Mouse (Mus musculus): ENCODE measurements around the gene Spocd1. TPM values are rescaled to one million over a fixed set of nuclear protein-coding genes. Genes with fewer than 3 reads are reported as not detected.
A peak's percentile ranks its signal among the peaks of the same experiment; 100 is the strongest.

Gene Spocd1
- total and polyA plus RNA-seq, 3 experiments: 0.04 to 0.07 TPM; not detected in 1

GRCm38 (mm10) chr4:129924143-129924542 lies 4.9 kb upstream of the Spocd1 start:
- no peak overlapping the region for H3K27ac ChIP-seq (ENCODE audit: insufficient read depth, low read depth)
- no peak overlapping the region for H3K4me2 ChIP-seq (ENCODE audit: insufficient read depth, low read depth, poor library complexity, severe bottlenecking)
- no peaks in the 10 kb centered on the region for H3K36me3 ChIP-seq (replicated peaks in 1 of 2; ENCODE audit: control insufficient read depth in 1 of 2, insufficient read depth in 1 of 2, low read length in 1 of 2)
- TF ChIP-seq ZKSCAN1 (IDR thresholded peaks at IDR 0.05; ENCODE audit: borderline replicate concordance, low read depth, low read length) (no peak), KAT2A (IDR thresholded peaks at IDR 0.05; ENCODE audit: insufficient replicate concordance, low read length) (no peak), SMC3 (IDR thresholded peaks at IDR 0.05; ENCODE audit: low read depth, low read length) (no peak), SIN3A (IDR thresholded peaks at IDR 0.05; ENCODE audit: low read length) (no peak), MEF2A (IDR thresholded peaks at IDR 0.05; ENCODE audit: borderline replicate concordance, low read depth, low read length) (no peak), UBTF (IDR thresholded peaks at IDR 0.05; ENCODE audit: low read depth, low read length) (no peak), CHD1 (IDR thresholded peaks at IDR 0.05; ENCODE audit: low read depth, low read length) (no peak), MAX (IDR thresholded peaks at IDR 0.05; ENCODE audit: low read length) (no peak), BHLHE40 (IDR thresholded peaks at IDR 0.05; ENCODE audit: low read depth, low read length) (no peak), MAFK (IDR thresholded peaks at IDR 0.05; ENCODE audit: insufficient replicate concordance, low read length) (no peak), ELF1 (IDR thresholded peaks at IDR 0.05; ENCODE audit: low read depth, low read length) (no peak), ZMIZ1 (IDR thresholded peaks at IDR 0.05; ENCODE audit: low read depth, low read length) (no peak), IRF4 (IDR thresholded peaks at IDR 0.05; ENCODE audit: low read depth, low read length) (no peak), MAZ (IDR thresholded peaks at IDR 0.05; ENCODE audit: low read depth, low read length) (no peak), HCFC1 (IDR thresholded peaks at IDR 0.05; ENCODE audit: low read depth, low read length) (no peak)
- peaks cover 7 to 29% of the 10 kb centered on the region in 2 experiments for H3K4me1 ChIP-seq (ENCODE audit: control insufficient read depth in 1 of 2, insufficient read depth in 2 of 2)
- no peak for DNase-seq (ENCODE audit: extremely low read depth)
- H3K4me3 ChIP-seq (replicated peaks in 1 of 3; ENCODE audit: low read depth in 2 of 3, low read length in 2 of 3, poor library complexity in 1 of 3): no peak overlapping the region
- peaks cover 2% of the 10 kb centered on the region for H3K27me3 ChIP-seq (replicated peaks)
- H3K9ac ChIP-seq (ENCODE audit: insufficient read depth, low read depth): no peak overlapping the region
- in situ Hi-C loops (cut with MboI; ENCODE audit: low pct_ligation_motif_present, low pct_unique_long_range_greater_than_20kb, low sequenced_read_pairs) (loop anchor here (5.0 kb wide), 3 partner anchors 42 to 222 kb away; no protein-coding TSS in a partner anchor), dilution Hi-C loops (cut with MboI; ENCODE audit: extremely low pct_ligation_motif_present, extremely low pct_unique_long_range_greater_than_20kb, low sequenced_read_pairs) (no loop called here)
- no peaks in the 10 kb centered on the region for H3K79me2 ChIP-seq (replicated peaks; ENCODE audit: control insufficient read depth, extremely low read depth, insufficient read depth, poor library complexity, severe bottlenecking)
- peaks cover 3% of the 10 kb centered on the region for H3K9me3 ChIP-seq (replicated peaks; ENCODE audit: low read length)

GRCm38 (mm10) chr4:129924694-129925093 lies 4.4 kb upstream of the Spocd1 start:
- Histone ChIP-seq H3K27ac (ENCODE audit: insufficient read depth, low read depth) (no peak overlapping the region), H3K4me3 (replicated peaks in 1 of 3; ENCODE audit: low read depth in 2 of 3, low read length in 2 of 3, poor library complexity in 1 of 3) (no peak overlapping the region), H3K9me3 (replicated peaks; ENCODE audit: low read length) (peaks cover 2% of the 10 kb centered on the region), H3K79me2 (replicated peaks; ENCODE audit: control insufficient read depth, extremely low read depth, insufficient read depth, poor library complexity, severe bottlenecking) (no peaks in the 10 kb centered on the region), H3K27me3 (replicated peaks) (peaks cover 2% of the 10 kb centered on the region), H3K9ac (ENCODE audit: insufficient read depth, low read depth) (no peak overlapping the region), H3K4me1 (ENCODE audit: control insufficient read depth in 1 of 2, insufficient read depth in 2 of 2) (peaks cover 7 to 29% of the 10 kb centered on the region in 2 experiments), H3K36me3 (replicated peaks in 1 of 2; ENCODE audit: control insufficient read depth in 1 of 2, insufficient read depth in 1 of 2, low read length in 1 of 2) (no peaks in the 10 kb centered on the region), H3K4me2 (ENCODE audit: insufficient read depth, low read depth, poor library complexity, severe bottlenecking) (no peak overlapping the region)
- in situ Hi-C loops (cut with MboI; ENCODE audit: low pct_ligation_motif_present, low pct_unique_long_range_greater_than_20kb, low sequenced_read_pairs) (loop anchor here (5.0 kb wide), 4 partner anchors 42 to 222 kb away; no protein-coding TSS in a partner anchor), dilution Hi-C loops (cut with MboI; ENCODE audit: extremely low pct_ligation_motif_present, extremely low pct_unique_long_range_greater_than_20kb, low sequenced_read_pairs) (no loop called here)
- TF ChIP-seq POLR2AphosphoS2 (IDR thresholded peaks at IDR 0.05; ENCODE audit: low read depth, low read length) (no peak), MEF2A (IDR thresholded peaks at IDR 0.05; ENCODE audit: borderline replicate concordance, low read depth, low read length) (no peak), RCOR1 (conservative IDR thresholded peaks at IDR 0.05; ENCODE audit: low read depth, low read length) (no peak), ZNF384 (IDR thresholded peaks at IDR 0.05; ENCODE audit: low read depth, low read length) (no peak), ETS1 (conservative IDR thresholded peaks at IDR 0.05; ENCODE audit: low read depth, low read length) (no peak)
- DNase-seq (ENCODE audit: extremely low read depth): peak; percentile 22

Measured in CH12.LX (cell line).